Mouse (Mus musculus) liver, embryonic 16.5 days (tissue): ENCODE data around the gene Atg14. TPM values are rescaled to one million over a fixed set of nuclear protein-coding genes. Genes with fewer than 3 reads are reported as not detected.
"Not testable (repeated sequence)": the region's sequence is repeated elsewhere in the genome, so short reads cannot be mapped to it uniquely, and the experiment has no call there.

ENCODE experiments used
- ATAC-seq: fragments of 200-750 bp; cut with Nextera tagmentation; 2 replicates; pipeline ENCODE4 v1.8.0; 2017; ENCODE audit warnings: low read depth, mild to moderate bottlenecking, moderate number of reproducible peaks, moderate library complexity
- H3K27ac ChIP-seq: fragments of 300-500 bp; sonication (generic); 2 replicates; pipeline ENCODE4 v1.5.1; 2014; ENCODE audit warnings: mild to moderate bottlenecking, low read length
- H3K27me3 ChIP-seq: fragments of 300-500 bp; sonication (generic); 2 replicates; pipeline ENCODE4 v1.6.1; 2014; ENCODE audit warnings: low read depth, low read length, mixed read lengths; ENCODE audit not compliant: control insufficient read depth, insufficient read depth
- H3K36me3 ChIP-seq: fragments of 300-500 bp; sonication (generic); 2 replicates; pipeline ENCODE4 v1.6.1; 2014; ENCODE audit warnings: mild to moderate bottlenecking; ENCODE audit not compliant: control insufficient read depth, insufficient read depth
- H3K4me1 ChIP-seq: fragments of 300-500 bp; sonication (generic); 2 replicates; pipeline ENCODE4 v1.6.1; 2014; ENCODE audit warnings: low read depth, low read length, mixed read lengths; ENCODE audit not compliant: control insufficient read depth
- H3K4me2 ChIP-seq: fragments of 300-500 bp; sonication (generic); 2 replicates; pipeline ENCODE4 v1.6.1; 2014; ENCODE audit warnings: low read depth, low read length, mixed read lengths
- H3K4me3 ChIP-seq: fragments of 300-500 bp; sonication (generic); 2 replicates; pipeline ENCODE4 v1.5.1; 2014; ENCODE audit warnings: low read depth, mild to moderate bottlenecking, low read length
- H3K9ac ChIP-seq: fragments of 300-500 bp; sonication (generic); 2 replicates; pipeline ENCODE4 v1.6.1; 2014; ENCODE audit warnings: low read depth, low read length
- H3K9me3 ChIP-seq: fragments of 300-500 bp; sonication (generic); replicated peaks from 2 replicates; pipeline ENCODE4 v1.6.1; 2016; ENCODE audit warnings: low read length; ENCODE audit not compliant: control insufficient read depth
- WGBS: fragments of 180-500 bp; shearing (Covaris S2); extraction: QIAGEN DNeasy Blood & Tissue Kit; methylation state at CpG from one replicate; pipeline ENCODE4 v1.1.7; 2014; ENCODE audit not compliant: insufficient replicate concordance; 5-methylcytosine and 5-hydroxymethylcytosine counted together
- polyA plus RNA-seq: library from polyadenylated mRNA; unstranded; fragments of >200 nt; fragmentation: Nextera tagmentation; extraction: Ambion mirVana; gene quantifications from 2 replicates; pipeline ENCODE4 v1.2.1, GENCODE M21; 2015

The Atg14 gene
- polyA plus RNA-seq, 1 experiment from 2014 or later: 9.7 TPM

DNA sequence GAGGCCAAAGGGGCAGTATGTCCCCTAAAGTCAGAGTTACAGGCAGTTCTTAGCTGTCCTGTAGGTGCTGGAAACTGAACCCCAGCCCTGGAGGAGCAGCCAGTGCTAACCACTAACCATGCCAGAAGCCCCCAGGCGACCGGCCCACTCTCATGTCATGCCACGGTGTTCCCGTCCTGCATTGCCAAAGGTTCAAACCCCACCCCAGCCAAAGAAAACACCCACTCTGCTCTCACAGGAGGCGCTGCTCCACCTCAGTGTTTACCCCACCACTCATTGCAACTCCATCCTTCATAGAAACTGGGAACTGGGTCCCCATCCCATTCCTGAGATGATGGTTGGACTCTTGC, 36.3 kb downstream of the Atg14 start:
- Histone ChIP-seq H3K27me3 (no peaks in the 10 kb centered on the region), H3K27ac (peak overlapping the region; percentile 98), H3K4me3 (no peak overlapping the region), H3K9me3 (no peaks in the 10 kb centered on the region), H3K9ac (peak overlapping the region; percentile 70), H3K36me3 (peaks cover 13% of the 10 kb centered on the region; the same call in 1 of the 2 replicates), H3K4me2 (peak overlapping the region; percentile 46), H3K4me1 (peaks cover 40% of the 10 kb centered on the region)
- no peak for ATAC-seq
- 77% methylated on average over 5 of the region's 5 CpGs for WGBS

DNA sequence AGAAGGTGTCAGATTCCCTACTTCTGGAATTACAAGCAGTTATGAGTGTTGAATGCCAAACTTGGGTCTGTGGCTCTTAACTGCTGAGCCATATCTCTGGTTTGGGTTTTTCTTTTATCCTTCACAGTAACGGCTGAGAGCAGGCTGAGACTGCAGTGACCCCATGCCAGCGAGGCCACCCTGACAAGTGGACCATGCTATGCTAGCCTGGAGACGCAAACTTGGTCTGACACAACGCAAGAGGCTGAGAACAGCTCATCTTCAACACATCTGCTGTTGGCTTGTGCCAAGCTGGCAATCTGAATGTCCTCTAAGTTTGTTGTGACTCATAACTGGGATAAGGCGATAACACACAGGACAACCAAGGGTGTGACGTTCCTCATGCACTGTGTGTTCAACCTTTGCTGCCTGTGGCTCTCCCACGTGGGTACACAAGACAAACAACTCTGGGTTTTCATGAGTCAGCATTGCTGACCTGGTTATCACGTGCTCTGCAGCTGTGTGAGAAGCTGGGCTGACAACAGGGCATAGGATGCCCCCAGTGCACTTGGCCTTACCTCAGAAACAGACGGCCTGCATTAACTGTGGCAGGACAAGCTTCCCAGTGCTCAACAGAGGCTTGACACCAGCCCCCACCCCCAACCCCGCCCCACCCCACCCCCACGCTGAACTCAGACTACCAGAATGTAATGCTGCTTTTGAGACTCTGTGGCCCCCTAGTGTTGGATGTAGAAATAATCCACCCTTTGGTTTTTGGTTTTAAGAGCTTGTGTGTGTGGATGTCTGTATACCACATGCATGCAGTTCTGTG, 36.9 kb downstream of the Atg14 start:
- peak; percentile 94 for ATAC-seq
- Histone ChIP-seq H3K36me3 (peaks cover 13% of the 10 kb centered on the region; the same call in 1 of the 2 replicates), H3K27me3 (no peaks in the 10 kb centered on the region), H3K9me3 (no peaks in the 10 kb centered on the region), H3K4me3 (0 out of 2 replicates have a peak overlapping the region, but pooled peaks have one; percentile 7), H3K4me1 (peaks cover 46% of the 10 kb centered on the region), H3K27ac (peak overlapping the region; percentile 98), H3K4me2 (peak overlapping the region; percentile 46), H3K9ac (peak overlapping the region; percentile 70)
- 13% methylated on average over 11 of the region's 11 CpGs for WGBS

DNA sequence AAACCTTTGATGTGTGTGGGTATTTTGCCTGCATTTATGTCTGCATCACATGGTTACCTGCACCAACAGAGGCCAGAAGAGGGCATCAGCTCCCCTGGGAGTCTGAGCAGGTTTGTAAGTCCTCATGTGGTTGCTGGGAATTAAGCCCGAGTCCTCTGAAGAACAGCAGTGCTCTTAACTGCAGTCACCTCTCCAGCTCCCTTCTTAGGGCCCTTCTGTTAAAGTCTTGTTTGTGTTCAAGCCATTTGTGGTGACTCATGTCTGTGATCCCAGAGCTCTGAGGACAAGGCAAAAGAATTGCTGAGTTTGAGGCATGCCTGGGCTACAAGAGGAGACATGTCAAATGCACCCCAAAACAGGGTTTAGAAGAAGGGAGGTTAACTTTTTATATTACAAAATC, 38.0 kb downstream of the Atg14 start:
- H3K27me3 ChIP-seq: no peaks in the 10 kb centered on the region
- H3K4me3 ChIP-seq: no peak overlapping the region
- no peaks in the 10 kb centered on the region for H3K9me3 ChIP-seq
- H3K27ac ChIP-seq: peak overlapping the region; percentile 98
- H3K4me2 ChIP-seq: no peak overlapping the region
- peaks cover 13% of the 10 kb centered on the region; the same call in 1 of the 2 replicates for H3K36me3 ChIP-seq
- peaks cover 57% of the 10 kb centered on the region for H3K4me1 ChIP-seq
- ATAC-seq: no peak
- H3K9ac ChIP-seq: peak overlapping the region; percentile 46
- WGBS: 57% methylated on average over 1 of the region's 1 CpGs

DNA sequence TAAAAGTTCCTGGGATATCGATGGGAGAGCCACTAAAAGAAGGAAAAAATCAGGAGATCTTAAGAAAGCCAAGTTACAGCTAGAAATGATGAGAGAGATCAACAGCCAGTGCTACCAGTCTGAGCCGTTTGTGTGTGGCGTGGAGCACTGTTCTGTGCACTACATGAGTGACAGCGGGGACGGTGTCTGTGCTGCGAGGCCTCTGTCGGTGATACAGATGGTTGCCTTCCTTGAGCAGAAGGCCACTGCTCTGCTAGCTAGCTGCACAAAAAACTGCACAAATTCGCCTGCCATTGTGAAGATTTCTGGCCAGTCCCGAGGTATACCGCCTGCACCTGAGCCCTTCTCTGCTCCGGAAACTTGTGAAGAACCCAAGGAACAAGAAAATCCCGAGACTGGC, 40.9 kb downstream of the Atg14 start:
- H3K4me1 ChIP-seq: peaks cover 75% of the 10 kb centered on the region

DNA sequence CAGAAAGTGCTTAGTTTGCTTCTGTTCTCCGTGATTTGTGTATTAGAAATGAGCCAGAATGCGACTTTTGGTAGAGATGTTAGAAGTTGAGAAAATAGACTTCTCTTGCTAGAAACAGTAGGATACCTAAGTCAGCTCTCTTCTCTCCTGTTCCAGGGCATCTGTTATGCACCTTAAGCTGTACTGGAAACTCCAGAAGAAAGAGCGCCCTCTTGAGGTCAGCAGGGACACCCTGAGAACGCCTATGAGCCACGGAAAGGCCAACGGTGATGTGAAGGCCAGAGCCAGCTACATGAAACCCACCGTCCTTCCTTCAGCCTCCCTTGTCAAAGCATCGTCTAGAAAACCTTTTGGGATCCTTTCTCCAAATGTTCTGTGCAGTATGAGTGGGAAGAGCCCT, 41.4 kb downstream of the Atg14 start:
- 31% methylated on average over 8 of the region's 8 CpGs for WGBS
- ATAC-seq: no peak
- H3K9ac ChIP-seq: no peak overlapping the region
- peaks cover 13% of the 10 kb centered on the region; the same call in 1 of the 2 replicates for H3K36me3 ChIP-seq
- no peaks in the 10 kb centered on the region for H3K9me3 ChIP-seq
- H3K27ac ChIP-seq: peak overlapping the region; percentile 94
- H3K4me1 ChIP-seq: peaks cover 75% of the 10 kb centered on the region
- H3K27me3 ChIP-seq: no peaks in the 10 kb centered on the region
- H3K4me3 ChIP-seq: no peak overlapping the region
- no peak overlapping the region for H3K4me2 ChIP-seq

More for the DNA sequence above, 40.9 kb downstream of the Atg14 start:
- H3K4me2 ChIP-seq, ATAC-seq, H3K4me3 ChIP-seq, H3K9ac ChIP-seq, H3K27me3 ChIP-seq, H3K9me3 ChIP-seq, H3K27ac ChIP-seq: not testable (repeated sequence)
- H3K36me3 ChIP-seq: peaks cover 13% of the 10 kb centered on the region; the same call in 1 of the 2 replicates
- 93% methylated on average over 9 of the region's 12 CpGs for WGBS

DNA sequence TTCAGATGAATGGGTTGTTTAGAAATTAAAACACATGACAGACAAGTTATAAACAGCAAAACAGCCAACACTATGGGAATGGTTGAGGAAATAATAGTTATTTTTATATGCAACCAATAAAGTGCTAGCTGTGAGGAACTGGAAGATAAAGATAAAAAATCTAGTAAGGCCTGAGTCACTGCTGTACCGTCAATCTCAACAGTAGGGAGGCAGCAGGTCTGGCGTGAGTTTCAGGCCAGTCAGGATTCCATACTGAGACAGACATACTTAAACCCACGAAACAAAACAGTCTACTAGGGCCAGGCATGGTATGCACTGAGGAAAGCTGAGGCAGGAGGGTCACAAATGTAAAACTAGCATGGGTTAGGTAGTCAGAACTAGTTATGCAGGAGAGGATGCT, 42.2 kb downstream of the Atg14 start:
- no peak overlapping the region for H3K4me3 ChIP-seq
- ATAC-seq: peak; percentile 64

DNA sequence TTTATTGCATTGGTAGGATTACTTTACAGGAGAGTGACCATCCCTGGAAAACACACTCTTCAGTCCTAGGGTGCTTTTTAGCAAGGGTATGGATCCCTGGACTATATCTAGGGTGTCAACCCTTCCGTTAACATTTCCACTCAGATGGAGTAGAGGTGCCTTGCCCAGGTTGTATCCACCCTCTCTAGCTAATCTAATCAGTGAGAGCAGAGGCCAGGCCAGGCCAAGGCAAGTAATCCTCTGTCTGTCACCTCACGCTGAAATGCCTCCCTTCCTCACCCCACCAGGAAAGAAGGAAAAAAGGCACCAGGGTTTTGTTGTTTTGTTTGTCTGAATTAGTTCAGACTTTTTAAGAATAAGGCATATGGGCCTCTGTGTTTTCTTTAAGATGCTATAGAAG, 42.6 kb downstream of the Atg14 start:
- Histone ChIP-seq H3K27me3 (no peaks in the 10 kb centered on the region), H3K27ac (peak overlapping the region; percentile 94), H3K9ac (peak overlapping the region; percentile 52)

More for the DNA sequence above, 42.2 kb downstream of the Atg14 start:
- Histone ChIP-seq H3K4me1 (peaks cover 68% of the 10 kb centered on the region), H3K36me3 (peaks cover 13% of the 10 kb centered on the region; the same call in 1 of the 2 replicates), H3K9me3 (no peaks in the 10 kb centered on the region), H3K4me2 (peak overlapping the region; percentile 49), H3K9ac (peak overlapping the region; percentile 52), H3K27ac (peak overlapping the region; percentile 94), H3K27me3 (no peaks in the 10 kb centered on the region)
- 35% methylated on average over 3 of the region's 3 CpGs for WGBS

DNA sequence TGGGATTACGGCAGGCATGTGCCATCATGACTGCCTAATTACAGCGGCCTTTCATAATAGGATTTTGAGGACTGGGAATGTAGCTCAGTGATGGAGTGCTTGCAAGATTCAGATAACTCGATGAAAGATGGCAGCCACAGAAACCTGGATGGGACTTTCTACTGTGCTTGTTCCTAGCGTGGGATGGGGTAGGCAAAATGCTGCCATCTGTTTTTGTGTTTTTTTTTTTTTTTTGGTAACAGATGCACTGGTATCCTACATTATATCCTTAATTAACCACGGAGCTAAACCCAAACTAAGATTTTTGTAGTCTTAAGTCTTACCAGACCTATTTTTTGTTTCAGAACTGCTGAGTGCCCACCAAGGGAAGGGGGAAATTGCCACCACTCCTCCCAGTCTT, 44.6 kb downstream of the Atg14 start:
- Histone ChIP-seq H3K9ac (0 out of 2 replicates have a peak overlapping the region, but pooled peaks have one; percentile 3), H3K4me3 (no peak overlapping the region), H3K9me3 (no peaks in the 10 kb centered on the region), H3K4me2 (no peak overlapping the region), H3K27me3 (no peaks in the 10 kb centered on the region), H3K36me3 (0 out of 2 replicates have a peak, but pooled peaks cover 5% of the 10 kb centered on the region), H3K27ac (peak overlapping the region; percentile 94), H3K4me1 (peaks cover 70% of the 10 kb centered on the region)
- ATAC-seq: no peak
- WGBS: 81% methylated on average over 5 of the region's 5 CpGs

More for the DNA sequence above, 42.6 kb downstream of the Atg14 start:
- peak overlapping the region; percentile 49 for H3K4me2 ChIP-seq
- H3K36me3 ChIP-seq: peaks cover 13% of the 10 kb centered on the region; the same call in 1 of the 2 replicates
- peaks cover 63% of the 10 kb centered on the region for H3K4me1 ChIP-seq
- ATAC-seq: peak; percentile 97
- 29% methylated on average over 2 of the region's 2 CpGs for WGBS
- no peaks in the 10 kb centered on the region for H3K9me3 ChIP-seq
- 0 out of 2 replicates have a peak overlapping the region, but pooled peaks have one; percentile 18 for H3K4me3 ChIP-seq

DNA sequence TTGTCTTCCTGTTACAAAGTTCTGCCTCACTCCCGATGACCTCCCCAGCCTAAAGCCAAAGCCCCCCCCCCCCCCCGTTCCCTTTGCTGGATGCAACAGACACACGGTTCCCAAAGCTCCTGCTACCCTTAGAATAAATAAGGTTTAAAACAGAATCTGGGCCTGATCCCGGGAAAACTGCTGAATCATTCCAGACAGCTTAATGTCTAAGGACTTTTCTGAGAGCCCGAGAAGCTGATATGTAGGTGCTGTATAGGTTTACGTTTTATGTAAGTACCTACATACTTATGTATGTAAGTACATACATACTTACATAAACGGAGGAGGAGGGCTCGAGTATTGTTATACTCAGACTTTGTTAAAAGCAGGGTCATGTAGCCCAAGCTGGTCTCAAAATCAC, 45.1 kb downstream of the Atg14 start:
- Histone ChIP-seq H3K36me3 (0 out of 2 replicates have a peak, but pooled peaks cover 2% of the 10 kb centered on the region), H3K9me3 (no peaks in the 10 kb centered on the region), H3K27me3 (no peaks in the 10 kb centered on the region), H3K4me2 (no peak overlapping the region), H3K4me1 (peaks cover 74% of the 10 kb centered on the region), H3K27ac (peak overlapping the region; percentile 94), H3K4me3 (no peak overlapping the region), H3K9ac (peak overlapping the region; percentile 51)
- no peak for ATAC-seq
- WGBS: 58% methylated on average over 8 of the region's 8 CpGs
